Mouse (Mus musculus) erythroblast, embryonic 14.5 days (primary cell): Measurements from ENCODE around the gene Ppp4r3b.

Experiments used
- GATA1 ChIP-seq: IDR thresholded peaks from 2 replicates; pipeline ENCODE4 v1.6.1; 2012; ENCODE audit warnings: low read length, inconsistent platforms, mixed read lengths
- TAL1 ChIP-seq: IDR thresholded peaks from 3 replicates; pipeline ENCODE4 v1.6.1; 2012; ENCODE audit warnings: low read length, inconsistent platforms, mixed read lengths

- TF ChIP-seq GATA1 = no peak
- TF ChIP-seq TAL1 = no peak
Measured at GRCm38 (mm10) chr11:29172563-29173124, at the start of gene Ppp4r3b.
